Mouse (Mus musculus): ENCODE results near the gene Mgll. TPM values are rescaled to one million over a fixed set of nuclear protein-coding genes. Genes with fewer than 3 reads are reported as not detected.

Mgll gene
- polyA plus RNA-seq, 1 experiment from 2014 or later = 43.6 TPM

- H3K27ac ChIP-seq = 0 out of 2 replicates have a peak overlapping the region, but pooled peaks have one; percentile 5
- no peak overlapping the region for H3K4me3 ChIP-seq (replicated peaks; ENCODE audit: low read depth, low read length)
- H3K9me3 ChIP-seq (replicated peaks; ENCODE audit: low read length) = no peaks in the 10 kb centered on the region
- no peaks in the 10 kb centered on the region for H3K27me3 ChIP-seq (ENCODE audit: insufficient read depth, low read length)
- no peaks in the 10 kb centered on the region for H3K36me3 ChIP-seq (ENCODE audit: insufficient read depth, low read length)
- H3K4me2 ChIP-seq (ENCODE audit: low read length) = no peak overlapping the region
- 80% methylated on average over 3 of the region's 3 CpGs for WGBS
- ATAC-seq (replicated peaks; ENCODE audit: low FRiP score, low read depth) (no peak), DNase-seq (ENCODE audit: low spot score) (no peak)
- no peak for TF ChIP-seq CTCF (IDR thresholded peaks at IDR 0.05; ENCODE audit: low read depth)
- peaks cover 28% of the 10 kb centered on the region for H3K4me1 ChIP-seq (replicated peaks; ENCODE audit: insufficient read depth, low read length)
- no peak overlapping the region for H3K9ac ChIP-seq (ENCODE audit: low read depth, low read length)
These were observed 16.8 kb downstream of the Mgll start for GRCm38 (mm10) chr6:88741041-88741440.

GRCm38 (mm10) chr6:88741791-88742190 lies 17.6 kb downstream of the Mgll start:
- H3K27ac ChIP-seq = peak overlapping the region; percentile 70

GRCm38 (mm10) chr6:88742286-88743011 lies 18.2 kb downstream of the Mgll start:
- ATAC-seq (replicated peaks; ENCODE audit: low FRiP score, low read depth) (peak; percentile 50; the same call in 1 of the 2 replicates), DNase-seq (ENCODE audit: low spot score) (no peak)
- Histone ChIP-seq H3K4me1 (replicated peaks; ENCODE audit: insufficient read depth, low read length) (peaks cover 19% of the 10 kb centered on the region), H3K27me3 (ENCODE audit: insufficient read depth, low read length) (no peaks in the 10 kb centered on the region), H3K27ac (peak overlapping the region; percentile 70), H3K9ac (ENCODE audit: low read depth, low read length) (no peak overlapping the region), H3K4me2 (ENCODE audit: low read length) (no peak overlapping the region), H3K36me3 (ENCODE audit: insufficient read depth, low read length) (no peaks in the 10 kb centered on the region), H3K4me3 (replicated peaks; ENCODE audit: low read depth, low read length) (no peak overlapping the region), H3K9me3 (replicated peaks; ENCODE audit: low read length) (no peaks in the 10 kb centered on the region)
- TF ChIP-seq CTCF (IDR thresholded peaks at IDR 0.05; ENCODE audit: low read depth) = no peak
- WGBS = 35% methylated on average over 9 of the region's 9 CpGs

More at GRCm38 (mm10) chr6:88741791-88742190, 17.6 kb downstream of the Mgll start:
- ATAC-seq (replicated peaks; ENCODE audit: low FRiP score, low read depth) (0 out of 2 replicates have a peak, but pooled peaks have one; percentile 16), DNase-seq (ENCODE audit: low spot score) (peak; percentile 75)
- Histone ChIP-seq H3K4me1 (replicated peaks; ENCODE audit: insufficient read depth, low read length) (peaks cover 26% of the 10 kb centered on the region), H3K4me3 (replicated peaks; ENCODE audit: low read depth, low read length) (no peak overlapping the region), H3K4me2 (ENCODE audit: low read length) (no peak overlapping the region), H3K27me3 (ENCODE audit: insufficient read depth, low read length) (no peaks in the 10 kb centered on the region), H3K9ac (ENCODE audit: low read depth, low read length) (no peak overlapping the region), H3K9me3 (replicated peaks; ENCODE audit: low read length) (no peaks in the 10 kb centered on the region), H3K36me3 (ENCODE audit: insufficient read depth, low read length) (no peaks in the 10 kb centered on the region)
- whole genome bisulfite sequencing = 41% methylated on average over 3 of the region's 3 CpGs
- TF ChIP-seq CTCF (IDR thresholded peaks at IDR 0.05; ENCODE audit: low read depth) = no peak

GRCm38 (mm10) chr6:88743601-88744291 lies 19.5 kb downstream of the Mgll start:
- no peak overlapping the region for H3K27ac ChIP-seq
- no peaks in the 10 kb centered on the region for H3K36me3 ChIP-seq (ENCODE audit: insufficient read depth, low read length)
- H3K9me3 ChIP-seq (replicated peaks; ENCODE audit: low read length) = no peaks in the 10 kb centered on the region
- 59% methylated on average over 14 of the region's 14 CpGs for WGBS
- ATAC-seq (replicated peaks; ENCODE audit: low FRiP score, low read depth) (no peak), DNase-seq (ENCODE audit: low spot score) (no peak)
- H3K27me3 ChIP-seq (ENCODE audit: insufficient read depth, low read length) = no peaks in the 10 kb centered on the region
- no peak overlapping the region for H3K4me2 ChIP-seq (ENCODE audit: low read length)
- H3K4me3 ChIP-seq (replicated peaks; ENCODE audit: low read depth, low read length) = no peak overlapping the region
- no peak for TF ChIP-seq CTCF (IDR thresholded peaks at IDR 0.05; ENCODE audit: low read depth)
- no peak overlapping the region for H3K9ac ChIP-seq (ENCODE audit: low read depth, low read length)
- H3K4me1 ChIP-seq (replicated peaks; ENCODE audit: insufficient read depth, low read length) = peaks cover 19% of the 10 kb centered on the region

- H3K9me3 ChIP-seq (replicated peaks; ENCODE audit: low read length) = no peaks in the 10 kb centered on the region
- H3K27me3 ChIP-seq (ENCODE audit: insufficient read depth, low read length) = no peaks in the 10 kb centered on the region
- ATAC-seq (replicated peaks; ENCODE audit: low FRiP score, low read depth) (no peak), DNase-seq (ENCODE audit: low spot score) (no peak)
- no peak for TF ChIP-seq CTCF (IDR thresholded peaks at IDR 0.05; ENCODE audit: low read depth)
- H3K36me3 ChIP-seq (ENCODE audit: insufficient read depth, low read length) = no peaks in the 10 kb centered on the region
- no peak overlapping the region for H3K4me3 ChIP-seq (replicated peaks; ENCODE audit: low read depth, low read length)
- H3K9ac ChIP-seq (ENCODE audit: low read depth, low read length) = no peak overlapping the region
- no peak overlapping the region for H3K27ac ChIP-seq
- WGBS = 70% methylated on average over 10 of the region's 10 CpGs
- H3K4me2 ChIP-seq (ENCODE audit: low read length) = no peak overlapping the region
- H3K4me1 ChIP-seq (replicated peaks; ENCODE audit: insufficient read depth, low read length) = peaks cover 19% of the 10 kb centered on the region
These were observed 20.8 kb downstream of the Mgll start for GRCm38 (mm10) chr6:88745027-88745426.

- no peak overlapping the region for H3K9ac ChIP-seq (ENCODE audit: low read depth, low read length)
- DNase-seq (ENCODE audit: low spot score) = no peak
These were observed 22.1 kb downstream of the Mgll start for GRCm38 (mm10) chr6:88746271-88746670.

More at GRCm38 (mm10) chr6:88746271-88746670, 22.1 kb downstream of the Mgll start:
- H3K4me2 ChIP-seq (ENCODE audit: low read length) = no peak overlapping the region
- ATAC-seq (replicated peaks; ENCODE audit: low FRiP score, low read depth) = no peak
- H3K4me3 ChIP-seq (replicated peaks; ENCODE audit: low read depth, low read length) = no peak overlapping the region
- no peaks in the 10 kb centered on the region for H3K9me3 ChIP-seq (replicated peaks; ENCODE audit: low read length)
- H3K27me3 ChIP-seq (ENCODE audit: insufficient read depth, low read length) = no peaks in the 10 kb centered on the region
- no peaks in the 10 kb centered on the region for H3K36me3 ChIP-seq (ENCODE audit: insufficient read depth, low read length)
- peaks cover 22% of the 10 kb centered on the region for H3K4me1 ChIP-seq (replicated peaks; ENCODE audit: insufficient read depth, low read length)
- no peak overlapping the region for H3K27ac ChIP-seq
- WGBS = 64% methylated on average over 8 of the region's 8 CpGs
- TF ChIP-seq CTCF (IDR thresholded peaks at IDR 0.05; ENCODE audit: low read depth) = no peak
